Mouse (Mus musculus) CH12.LX (cell line): ENCODE data around the gene Krt18.

Experiments
- EP300 ChIP-seq: IDR thresholded peaks from 2 replicates; pipeline ENCODE4 v1.6.1; 2011; ENCODE audit warnings: low read length, improper control_type of control experiment
- ZNF384 ChIP-seq: IDR thresholded peaks from 2 replicates; pipeline ENCODE4 v1.6.1; 2012; ENCODE audit warnings: low read depth, low read length, improper control_type of control experiment, inconsistent platforms

- no peak for TF ChIP-seq EP300
- no peak for TF ChIP-seq ZNF384
These were observed 52.4 kb downstream of the Krt18 start for GRCm38 (mm10) chr15:102080429-102080828.
